Mouse (Mus musculus) liver, adult (tissue): ENCODE measurements at regions not wholly inside any gene's neighbourhood (a gene's known extent, or its start where the extent isn't known, plus 50 kb on each side); places are given as distances from the start of the nearest gene placed in this dataset.

Experiments
- GATA4 ChIP-seq: IDR thresholded peaks from 2 replicates; pipeline ENCODE4 v1.6.1; 2014; ENCODE audit warnings: mild to moderate bottlenecking, low read length; ENCODE audit not compliant: insufficient replicate concordance

GRCm38 (mm10) chr1:83661808-83662802, 254.1 kb upstream of the Sphkap start:
- no peak for TF ChIP-seq GATA4

- no peak for TF ChIP-seq GATA4
These were observed 245.7 kb upstream of the Sphkap start for GRCm38 (mm10) chr1:83653661-83654060.

GRCm38 (mm10) chr1:83645606-83646005, 237.6 kb upstream of the Sphkap start:
- no peak for TF ChIP-seq GATA4

DNA sequence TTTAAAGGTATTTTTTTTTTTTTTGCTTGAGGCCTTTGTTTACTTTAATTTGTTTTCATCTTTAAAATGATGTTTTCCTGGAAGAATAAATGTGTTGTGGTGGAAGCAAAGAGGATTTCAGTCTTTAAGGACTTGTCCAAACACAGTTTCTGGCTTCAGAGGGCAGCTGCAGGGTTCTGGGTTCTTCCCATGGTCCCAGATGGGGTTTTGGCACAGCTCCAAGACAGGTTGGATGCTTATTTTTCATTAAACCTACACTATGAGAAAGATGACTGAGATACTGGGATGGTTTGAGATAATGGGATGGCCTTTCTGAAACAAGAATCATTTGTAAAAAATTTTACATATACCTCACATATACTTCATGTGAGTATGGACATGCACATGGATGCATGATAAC, 234.7 kb upstream of the Sphkap start:
- no peak for TF ChIP-seq GATA4

DNA sequence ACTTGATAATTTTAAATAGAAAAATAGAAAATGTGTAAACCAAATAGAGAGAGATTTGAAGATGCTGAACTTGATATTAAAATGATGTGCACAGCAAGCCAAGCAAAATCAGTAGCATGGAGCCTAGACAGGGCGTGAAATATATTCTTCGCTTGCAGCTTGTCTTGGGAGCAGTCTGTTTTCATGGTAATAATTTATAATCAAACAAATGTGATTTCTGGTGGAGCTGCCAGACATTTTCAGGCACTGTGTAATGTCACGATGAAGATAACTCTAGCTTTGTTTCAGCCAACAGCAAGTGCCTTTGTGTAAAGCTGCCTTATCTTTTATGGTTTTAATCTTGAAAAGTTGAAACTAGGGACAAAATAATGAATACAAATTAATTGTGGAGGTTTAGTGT, 228.1 kb upstream of the Sphkap start:
- TF ChIP-seq GATA4 = no peak

GRCm38 (mm10) chr1:83631798-83632197, 223.8 kb upstream of the Sphkap start:
- TF ChIP-seq GATA4 = no peak

- no peak for TF ChIP-seq GATA4
These were observed 223.4 kb upstream of the Sphkap start for GRCm38 (mm10) chr1:83631394-83631793.

- no peak for TF ChIP-seq GATA4
These were observed 179.3 kb upstream of the Sphkap start for GRCm38 (mm10) chr1:83587258-83587657.

DNA sequence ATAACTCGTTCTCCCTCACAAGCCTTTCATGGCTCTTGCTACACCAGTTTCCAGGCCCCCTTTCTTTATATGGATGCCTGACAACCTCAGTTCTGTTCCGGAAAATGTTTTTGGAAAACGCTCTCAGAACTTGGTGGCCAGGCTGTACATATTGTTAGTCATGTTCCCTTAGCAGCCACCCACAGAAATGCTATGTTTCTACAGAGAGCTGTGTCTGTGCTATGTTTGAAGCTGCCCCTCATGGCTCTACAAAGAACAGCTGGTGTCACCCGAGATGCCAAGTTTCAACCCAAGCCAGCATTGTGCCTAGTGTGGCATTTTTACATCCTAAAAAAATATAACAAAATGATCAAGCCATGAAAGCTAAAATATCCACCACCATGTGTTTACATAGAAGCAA, 175.0 kb upstream of the Sphkap start:
- TF ChIP-seq GATA4 = no peak

GRCm38 (mm10) chr1:83569991-83570390, 162.0 kb upstream of the Sphkap start:
- no peak for TF ChIP-seq GATA4

- TF ChIP-seq GATA4 = no peak
These were observed 160.7 kb upstream of the Sphkap start for GRCm38 (mm10) chr1:83568746-83569145.

- no peak for TF ChIP-seq GATA4
These were observed 143.6 kb upstream of the Sphkap start for GRCm38 (mm10) chr1:83551617-83552016.

DNA sequence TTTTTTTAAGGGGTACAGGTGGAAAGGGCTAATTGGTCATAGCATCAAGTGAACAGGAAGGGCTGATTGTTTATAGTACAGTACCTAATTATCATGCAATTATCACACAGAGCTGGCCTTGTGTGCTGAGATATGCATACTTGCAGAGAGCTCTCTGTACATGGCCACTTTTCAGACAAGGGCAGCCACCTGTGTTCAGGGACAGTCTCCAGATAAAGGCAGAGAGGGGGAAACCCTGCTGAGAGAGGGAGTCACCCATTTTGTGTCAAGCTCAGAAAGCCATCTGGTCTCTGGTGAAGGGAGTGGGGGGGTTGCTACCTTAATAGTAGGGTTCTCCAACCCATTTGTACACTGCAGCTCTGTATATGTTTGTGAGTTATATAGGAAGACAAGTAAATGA, 127.5 kb upstream of the Sphkap start:
- no peak for TF ChIP-seq GATA4

DNA sequence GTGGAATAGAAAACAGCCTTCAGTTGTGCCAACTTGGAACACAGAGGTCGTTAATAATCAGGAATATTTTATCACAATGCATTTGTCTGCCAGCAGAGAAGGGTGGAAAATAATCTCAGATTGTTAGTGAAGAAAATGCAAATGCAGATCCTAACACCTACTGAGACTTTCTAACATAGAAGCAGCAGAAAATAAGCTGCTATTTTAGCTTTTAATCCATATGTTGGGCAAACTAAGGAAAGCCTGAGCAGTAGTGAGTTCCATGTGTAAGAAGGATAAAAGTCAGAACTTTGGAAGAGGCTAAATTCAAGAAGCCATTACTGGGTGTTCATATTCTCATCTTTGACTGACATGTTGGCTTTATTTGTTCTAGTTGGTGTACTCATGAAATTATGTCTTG, 119.8 kb upstream of the Sphkap start:
- TF ChIP-seq GATA4 = no peak

- no peak for TF ChIP-seq GATA4
These were observed 101.4 kb upstream of the Sphkap start for GRCm38 (mm10) chr1:83509356-83509755.

GRCm38 (mm10) chr1:83505386-83505785, 97.4 kb upstream of the Sphkap start:
- TF ChIP-seq GATA4 = no peak

- TF ChIP-seq GATA4 = no peak
These were observed 88.9 kb upstream of the Sphkap start for GRCm38 (mm10) chr1:83496888-83497287.
